Mouse (Mus musculus): ENCODE data around the gene Gabrg3.

The Gabrg3 gene

DNA sequence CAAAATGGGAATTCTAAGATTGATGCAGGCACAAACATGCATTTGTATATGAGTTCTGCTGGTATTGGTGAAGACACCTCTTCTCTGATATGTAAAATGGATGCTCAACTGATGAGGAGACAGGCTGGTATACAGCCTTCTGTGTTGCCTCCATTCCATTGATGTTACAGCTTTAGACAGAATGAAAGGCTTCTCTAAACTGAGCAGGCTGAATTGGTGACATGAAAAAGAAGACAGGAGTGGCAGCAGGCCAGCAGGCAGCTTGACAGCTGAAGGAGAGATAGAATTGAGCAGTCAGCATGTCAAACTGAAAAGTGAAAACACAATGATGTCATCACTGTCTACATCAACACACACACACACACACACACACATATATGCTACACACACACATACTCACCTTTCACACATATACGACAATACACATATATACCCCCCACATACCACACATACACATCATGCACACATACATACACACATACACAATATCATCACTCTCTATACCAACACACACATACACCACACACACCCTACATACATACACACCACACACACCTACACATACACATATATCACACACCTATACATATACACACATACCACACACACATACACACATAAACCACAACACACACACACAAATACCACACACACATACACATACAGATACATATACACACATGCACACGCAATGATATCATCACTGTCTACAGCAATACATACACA, 315.4 kb downstream of the Gabrg3 start:
- no peak for DNase-seq (ENCODE audit: low read depth, low spot score)

DNA sequence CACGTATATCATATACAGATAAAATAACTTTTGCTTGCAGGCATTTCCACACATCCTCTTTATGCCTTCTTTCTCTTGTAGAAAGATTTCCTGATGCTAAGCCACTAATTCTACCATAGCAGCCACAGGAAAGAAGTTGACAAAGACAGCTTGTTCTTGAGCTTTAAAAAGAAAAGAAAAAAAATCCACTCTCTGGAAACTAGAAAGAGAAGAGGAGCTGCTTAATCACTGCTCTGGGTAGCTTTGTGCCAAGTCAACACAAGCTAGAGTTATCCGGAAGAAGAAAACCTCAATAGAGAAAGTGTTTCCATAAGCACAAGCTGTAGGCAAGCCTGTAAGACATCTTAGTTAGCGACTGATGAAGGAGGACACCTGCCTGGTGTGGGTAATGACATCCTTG, 321.6 kb downstream of the Gabrg3 start:
- DNase-seq (ENCODE audit: low read depth, low spot score) = no peak

DNA sequence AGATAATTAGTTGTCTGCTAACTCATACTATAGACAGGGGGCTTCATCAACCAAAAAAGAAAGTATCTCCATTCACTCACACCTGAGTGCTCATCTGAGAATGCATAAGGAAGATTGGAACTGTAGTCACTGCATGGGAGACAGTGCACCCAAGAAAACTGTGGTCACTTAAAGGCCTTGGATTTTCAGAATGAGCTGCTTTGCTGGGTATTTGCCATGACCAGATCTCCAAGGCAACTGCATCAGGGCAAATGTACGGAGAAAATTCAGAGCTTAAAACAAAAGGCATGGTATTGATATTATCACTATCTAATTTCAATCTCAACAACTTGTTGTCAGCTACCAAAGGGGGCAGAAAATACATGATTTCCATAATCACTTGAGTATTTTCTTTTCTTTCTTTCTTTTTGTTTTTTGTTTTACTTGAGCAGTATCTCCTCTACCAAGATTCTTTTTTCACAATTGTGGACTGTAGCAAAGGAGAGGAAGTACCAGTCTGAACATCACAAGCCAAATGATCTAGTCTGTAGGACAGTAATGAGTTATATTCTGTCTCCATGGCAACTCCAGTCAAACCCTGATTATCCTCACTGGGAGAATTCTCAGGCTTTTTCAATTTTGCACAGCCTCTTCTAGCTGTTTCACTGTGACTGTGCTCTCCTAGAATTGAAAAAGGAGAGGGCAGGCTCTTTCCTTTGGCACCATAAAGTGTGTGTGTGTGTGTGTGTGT, 335.9 kb downstream of the Gabrg3 start:
- DNase-seq (ENCODE audit: low read depth, low spot score) = no peak

DNA sequence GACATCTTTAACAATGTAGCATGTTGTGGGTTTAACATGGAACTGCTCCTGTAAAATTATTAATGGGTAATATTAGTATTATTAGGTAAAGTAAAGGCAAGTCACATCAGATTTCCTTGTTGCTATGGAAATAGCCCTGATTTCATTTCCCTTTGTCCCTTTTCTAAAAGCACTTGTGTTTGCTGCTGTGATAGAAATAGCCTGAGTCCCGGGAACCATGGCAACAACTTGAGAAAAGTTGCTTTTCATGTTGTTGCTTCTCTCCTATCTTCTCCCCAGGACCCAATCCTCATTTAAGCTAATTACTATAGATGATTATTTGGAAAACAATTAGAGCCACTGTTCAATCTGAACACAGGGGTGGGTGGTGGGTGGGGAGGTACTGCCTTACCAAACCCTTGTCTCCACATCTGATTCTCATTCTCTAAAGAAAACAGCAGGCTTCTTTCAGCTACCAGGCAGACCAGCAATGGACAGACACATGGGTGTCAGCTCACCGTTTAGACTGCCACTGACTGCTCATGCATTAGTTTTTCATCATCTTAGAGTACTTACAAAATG, 349.0 kb downstream of the Gabrg3 start:
- no peak for DNase-seq (ENCODE audit: low read depth, low spot score)

DNA sequence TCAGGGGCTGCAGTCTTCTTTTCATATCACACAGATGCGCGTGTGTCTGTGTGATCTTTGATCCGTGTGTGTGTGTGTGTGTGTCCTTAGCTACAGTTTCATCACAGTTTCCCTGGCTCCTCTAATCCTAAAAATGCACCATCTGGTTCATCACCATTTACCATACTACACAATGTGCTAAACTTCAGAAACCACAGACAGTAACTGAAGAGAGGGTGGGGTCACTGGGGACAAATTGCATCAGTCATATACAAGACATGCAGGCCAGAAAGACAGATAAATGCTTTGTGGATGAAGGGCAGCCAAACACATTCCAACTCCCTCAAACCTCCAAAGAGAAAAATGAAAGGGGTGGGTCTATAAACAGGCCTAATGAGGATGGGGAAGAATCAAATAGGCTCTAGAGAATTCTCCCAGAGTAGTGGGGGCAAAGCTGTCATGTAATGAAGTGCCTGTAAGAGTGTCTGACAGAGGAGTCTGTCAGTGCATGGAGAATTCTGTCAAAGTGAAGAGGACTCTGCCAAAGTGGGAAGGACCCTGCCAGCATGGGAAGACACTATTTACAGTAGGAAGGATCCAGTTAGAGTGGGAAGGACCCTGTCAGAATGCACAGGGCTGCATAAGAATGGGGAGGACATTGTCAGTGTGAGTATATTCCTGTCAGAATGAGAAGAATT, 386.3 kb downstream of the Gabrg3 start:
- DNase-seq (ENCODE audit: low read depth, low spot score) = no peak

DNA sequence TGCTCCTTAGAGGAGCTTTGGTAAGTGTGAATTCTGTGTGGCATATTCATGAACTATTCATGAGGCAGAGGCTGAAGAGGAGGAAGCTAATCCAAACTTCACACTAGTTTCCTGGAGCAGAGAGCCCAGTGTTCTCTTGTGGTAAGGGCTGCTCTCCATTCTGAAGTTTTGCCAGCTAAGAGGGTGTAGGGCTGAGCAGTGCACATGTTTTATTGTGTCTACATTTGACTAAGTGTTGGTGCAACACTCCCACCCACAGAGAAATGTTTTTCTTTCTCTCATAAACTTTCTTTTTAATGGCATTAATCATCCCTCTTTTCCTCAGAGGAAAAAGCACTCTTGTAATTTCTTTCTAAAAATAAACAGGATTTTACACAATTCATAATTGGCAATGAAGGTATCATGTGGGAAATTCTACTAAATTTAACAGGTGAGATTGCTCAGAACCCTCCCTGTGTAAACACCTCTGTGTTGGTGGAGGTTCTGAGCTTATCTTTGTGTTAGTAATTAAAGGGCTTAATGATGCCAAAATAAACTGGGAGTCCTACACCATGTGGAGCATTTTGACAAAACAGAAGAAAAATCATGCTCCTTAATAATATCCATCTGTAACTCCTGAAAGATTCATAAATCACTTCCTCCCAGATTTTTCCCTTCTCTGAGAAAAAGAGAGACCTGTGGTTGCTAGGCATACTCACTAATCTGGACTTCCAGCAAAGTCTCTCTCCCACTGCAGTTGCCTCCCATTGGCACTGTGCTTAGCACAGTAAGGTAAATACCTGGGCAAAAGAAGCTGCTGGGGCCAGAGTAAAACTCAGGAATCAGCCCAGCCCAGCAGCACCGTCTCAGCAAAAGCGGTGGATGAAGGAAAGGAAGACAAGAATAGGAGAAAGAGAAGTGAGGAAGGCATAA, 389.0 kb downstream of the Gabrg3 start:
- no peak for DNase-seq (ENCODE audit: low read depth, low spot score)

DNA sequence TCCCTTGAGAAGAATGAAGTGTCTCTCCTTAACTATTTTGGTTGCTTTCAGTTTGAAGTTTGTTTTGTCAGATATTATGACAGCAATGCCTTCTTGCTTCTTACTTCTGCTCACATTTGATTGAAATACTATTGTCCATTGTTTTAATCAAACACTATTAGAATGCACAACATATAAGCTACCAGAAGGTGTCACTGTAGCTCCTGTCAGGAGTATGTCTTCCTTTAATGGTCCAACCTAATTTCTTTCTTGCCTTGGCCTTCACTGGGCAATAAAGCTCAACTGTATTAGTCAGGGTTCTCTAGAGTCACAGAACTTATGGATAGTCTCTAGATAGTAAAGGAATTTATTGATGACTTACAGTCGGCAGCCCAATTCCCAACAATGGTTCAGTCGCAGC, 440.6 kb downstream of the Gabrg3 start:
- DNase-seq (ENCODE audit: low read depth, low spot score) = peak; percentile 37

DNA sequence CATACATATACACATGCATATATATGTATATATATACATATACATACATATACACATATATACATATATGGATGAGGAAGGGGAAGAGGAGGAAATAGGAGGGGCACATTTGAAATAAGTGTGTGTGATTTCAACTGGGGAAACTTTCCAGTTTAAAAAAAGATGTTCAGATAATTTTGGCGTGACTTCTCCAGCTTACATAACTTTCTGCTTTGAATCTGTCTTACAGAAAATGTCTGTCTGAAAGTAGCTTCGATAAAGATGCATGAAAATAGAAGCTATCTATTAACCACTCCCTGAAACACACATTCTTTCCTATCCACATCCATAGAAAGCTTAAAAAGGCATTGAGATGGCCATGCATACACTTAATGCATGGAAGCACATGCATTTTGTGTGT, 445.4 kb downstream of the Gabrg3 start:
- no peak for DNase-seq (ENCODE audit: low read depth, low spot score)

DNA sequence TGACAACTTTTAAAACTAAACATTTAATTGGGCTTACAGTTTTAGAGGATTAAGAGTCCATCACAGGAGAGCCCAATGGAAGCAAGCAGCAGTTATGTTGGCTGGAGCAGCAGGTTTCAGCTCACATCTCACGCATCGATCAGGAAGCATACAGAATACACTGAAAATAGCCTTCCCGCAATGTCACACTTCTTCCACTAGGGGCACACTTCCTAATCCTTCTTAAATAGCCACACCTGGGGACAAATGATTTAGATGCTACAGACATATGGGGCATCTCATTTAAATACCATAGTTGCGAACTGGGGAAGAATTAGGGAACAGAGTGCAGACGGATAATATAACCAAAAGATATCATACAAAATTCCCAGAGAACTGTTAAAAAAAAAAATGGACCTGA, 449.0 kb downstream of the Gabrg3 start:
- peak; percentile 39 for DNase-seq (ENCODE audit: low read depth, low spot score)

DNA sequence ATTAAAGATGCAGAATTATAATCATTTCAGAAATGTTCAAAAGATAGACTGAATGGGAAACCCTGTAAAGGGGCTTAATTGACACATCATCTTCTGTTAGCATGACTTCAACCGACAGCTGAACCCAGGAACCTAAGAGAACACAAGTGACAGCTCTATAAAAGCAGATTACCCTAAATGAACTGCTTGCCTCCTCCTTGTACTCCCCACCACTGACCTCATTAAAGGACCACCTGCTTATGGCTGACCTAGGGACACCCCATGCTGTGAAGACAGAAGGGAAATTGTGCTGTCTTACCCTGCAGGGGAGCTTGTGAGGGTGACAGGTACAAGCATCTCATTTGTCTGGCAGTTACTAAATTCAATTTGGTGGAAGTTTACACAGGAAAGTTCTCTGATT, 467.5 kb downstream of the Gabrg3 start:
- DNase-seq (ENCODE audit: low read depth, low spot score) = no peak

DNA sequence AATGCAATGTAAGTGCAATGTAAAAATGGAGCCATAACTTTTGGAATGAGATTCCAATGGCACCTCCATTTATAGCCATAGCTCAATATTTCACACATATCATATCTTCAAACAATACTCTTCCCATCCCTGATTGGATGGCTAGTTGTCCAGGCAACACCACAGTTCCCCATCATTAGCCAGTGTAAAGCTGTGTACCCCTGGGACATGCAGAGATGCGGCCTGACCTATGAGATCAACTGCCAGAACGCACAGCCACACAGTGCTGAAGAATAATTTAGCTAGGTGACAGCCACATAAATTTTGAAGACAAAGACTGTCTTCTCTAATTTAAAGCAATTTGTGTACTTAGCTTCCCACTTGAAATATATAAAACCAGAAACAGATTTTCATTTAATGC, 472.1 kb downstream of the Gabrg3 start:
- DNase-seq (ENCODE audit: low read depth, low spot score) = no peak

DNA sequence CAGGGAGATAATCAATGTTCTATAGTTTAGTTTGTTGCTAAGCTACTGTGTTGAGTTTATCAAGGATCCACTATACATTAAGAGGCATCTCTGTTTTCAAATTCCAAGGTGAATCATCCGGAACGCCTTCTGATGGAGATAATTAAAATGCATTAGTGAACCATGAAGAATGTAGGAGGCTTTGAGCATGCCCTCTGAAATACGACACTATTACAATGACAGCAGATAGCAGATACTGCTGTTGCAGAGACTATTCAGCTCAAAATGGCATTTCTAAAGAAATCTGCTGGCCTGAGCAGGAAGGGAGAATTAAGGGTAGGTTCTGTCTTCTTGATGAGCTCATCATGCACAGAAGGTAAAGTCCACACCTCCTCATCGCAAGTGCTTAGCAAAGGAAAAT, 487.2 kb downstream of the Gabrg3 start:
- no peak for DNase-seq (ENCODE audit: low read depth, low spot score)

DNA sequence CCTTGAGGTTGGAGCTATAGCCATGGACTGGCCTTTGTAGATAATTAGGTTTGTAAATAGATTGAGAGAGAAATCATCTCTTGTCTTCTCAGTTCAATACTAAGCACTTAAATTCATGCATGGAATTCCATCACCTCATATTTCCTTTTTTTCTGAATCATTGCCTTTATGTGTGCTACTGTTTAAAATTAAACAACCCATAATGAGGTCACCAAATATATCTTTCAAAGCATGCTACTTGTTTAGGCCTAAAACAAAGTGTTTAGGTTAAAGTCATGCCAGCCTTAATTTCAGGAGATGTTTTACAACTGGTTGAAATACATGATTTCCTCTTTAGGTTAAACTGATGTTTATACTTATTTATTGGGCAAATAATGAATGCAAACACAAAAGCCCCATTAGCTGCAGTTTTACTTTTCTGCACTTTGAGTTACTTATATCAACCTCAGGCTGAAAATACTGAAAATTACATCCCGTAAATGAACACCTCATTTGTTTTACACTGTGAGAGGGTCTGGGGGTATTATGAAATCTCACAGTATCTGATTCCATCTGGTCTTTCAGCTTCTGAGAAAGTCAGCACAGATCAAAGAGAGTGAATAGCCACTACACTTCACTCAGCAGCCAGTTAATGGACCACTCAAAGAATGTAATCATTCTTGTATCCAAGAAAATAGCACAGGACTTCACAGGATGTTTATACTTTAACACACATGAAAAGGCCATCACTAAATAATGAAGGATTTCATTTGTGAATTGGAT, 519.5 kb downstream of the Gabrg3 start:
- DNase-seq (ENCODE audit: low read depth, low spot score) = no peak

DNA sequence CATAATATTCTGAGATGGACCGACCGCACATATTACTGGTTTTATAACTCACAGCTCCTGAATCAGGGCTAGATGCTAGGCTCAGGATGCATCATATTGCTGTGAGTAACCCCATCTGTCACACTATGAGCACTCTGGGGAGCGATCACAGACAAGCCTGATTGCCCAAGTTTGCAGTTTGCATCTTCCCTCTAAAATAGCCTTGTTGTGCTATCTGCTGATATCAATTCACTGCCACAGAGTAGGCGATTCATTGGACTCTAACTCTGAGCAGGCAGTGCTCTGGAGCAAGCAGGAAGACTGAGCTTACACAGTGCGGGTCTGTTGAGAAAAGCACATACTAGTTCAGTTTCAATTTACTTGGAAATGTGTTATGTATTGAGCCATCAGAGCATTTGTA, 543.4 kb downstream of the Gabrg3 start:
- no peak for DNase-seq (ENCODE audit: low read depth, low spot score)

DNA sequence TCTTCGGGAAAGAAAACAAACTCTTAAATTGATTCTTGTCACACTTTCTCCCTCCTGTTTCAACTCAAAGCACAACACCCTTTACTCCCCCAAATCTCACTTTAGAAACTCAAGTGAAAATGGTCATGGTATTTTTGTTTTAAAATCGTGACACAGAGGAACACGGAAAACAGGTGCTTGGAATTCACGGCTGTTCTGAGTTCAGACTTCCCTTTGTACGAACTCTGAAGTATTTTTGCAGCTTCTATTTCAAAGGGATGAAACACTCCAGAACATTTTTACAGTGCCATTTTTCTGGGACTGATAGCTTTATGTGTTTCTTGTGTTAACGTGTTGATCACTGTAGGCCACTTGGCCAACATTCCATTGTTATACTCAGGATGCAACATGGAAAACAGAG, 561.5 kb downstream of the Gabrg3 start:
- no peak for DNase-seq (ENCODE audit: low read depth, low spot score)

DNA sequence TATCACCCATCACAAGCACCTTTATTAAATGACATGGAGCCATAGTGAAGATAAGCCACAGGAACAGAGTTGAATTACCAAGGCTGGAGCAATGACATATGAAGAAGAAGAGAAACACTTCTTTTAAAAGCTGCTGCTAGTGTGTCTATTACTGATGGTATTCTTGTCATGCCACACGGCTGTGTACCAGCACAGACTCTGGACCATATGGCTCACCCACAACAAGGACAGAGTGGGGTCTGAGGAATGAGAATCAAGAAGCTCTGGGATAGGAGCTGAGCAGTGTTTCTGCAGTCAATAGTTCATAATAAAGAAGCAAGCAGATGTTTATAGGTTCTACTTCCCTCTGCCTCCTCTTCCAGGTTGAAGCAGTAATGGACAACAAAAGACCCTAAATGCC, 585.1 kb downstream of the Gabrg3 start:
- no peak for DNase-seq (ENCODE audit: low read depth, low spot score)

DNA sequence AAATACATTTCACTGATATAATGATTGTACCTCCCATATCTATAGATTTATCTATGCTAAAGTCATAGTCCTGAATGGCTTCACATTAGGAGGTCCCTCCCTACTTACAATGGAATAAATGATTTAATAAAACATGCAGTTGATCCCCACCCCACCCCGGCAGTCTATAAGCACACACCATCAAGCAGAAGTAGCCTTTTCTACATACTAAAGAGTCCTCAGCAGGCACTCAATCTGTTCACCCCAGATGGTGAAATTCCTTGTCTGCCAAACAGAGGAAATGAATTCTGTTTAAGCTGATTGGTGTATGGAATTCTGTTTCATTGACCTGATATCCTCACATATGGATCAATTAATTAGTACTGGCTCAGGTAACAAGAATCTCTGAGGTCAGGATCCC, 607.9 kb downstream of the Gabrg3 start:
- DNase-seq (ENCODE audit: low read depth, low spot score) = no peak

DNA sequence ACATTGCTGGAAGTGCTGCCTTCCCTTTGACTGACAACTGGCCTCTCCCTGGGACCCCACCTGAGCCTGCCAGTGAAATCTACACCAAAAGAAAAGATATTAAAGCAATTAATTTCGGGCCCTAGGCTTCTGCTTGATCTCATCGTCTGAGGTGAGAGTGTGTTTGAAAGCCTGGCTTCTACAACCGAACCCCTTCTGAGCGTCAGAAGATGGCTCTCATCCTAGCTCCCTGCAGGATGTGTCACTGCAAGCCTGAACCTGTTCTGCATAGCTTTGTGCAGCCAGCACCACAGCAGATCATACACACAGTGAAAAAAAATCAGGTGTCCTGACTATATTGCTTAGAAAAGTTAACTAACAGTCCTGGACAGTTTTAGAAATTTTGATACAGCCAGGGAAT, 618.8 kb downstream of the Gabrg3 start:
- no peak for DNase-seq (ENCODE audit: low read depth, low spot score)

DNA sequence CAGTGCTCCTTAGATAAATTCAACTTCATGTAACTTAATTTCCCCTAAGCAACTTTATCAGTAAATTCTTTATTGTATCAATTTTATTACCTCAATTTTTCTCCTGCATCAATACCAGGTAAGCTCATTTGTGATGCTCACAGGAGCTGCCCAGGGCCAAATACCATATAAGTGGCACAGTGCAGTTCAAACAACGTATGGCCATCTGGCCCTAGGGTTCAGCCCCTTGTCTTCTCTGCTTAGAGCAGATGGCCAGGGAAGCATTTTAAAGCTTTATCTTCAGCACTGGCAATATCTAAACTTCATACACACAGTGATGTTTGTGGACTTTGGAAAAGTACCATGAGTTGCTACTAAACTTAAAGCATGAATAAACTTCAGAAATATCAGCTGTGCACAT, 619.2 kb downstream of the Gabrg3 start:
- no peak for DNase-seq (ENCODE audit: low read depth, low spot score)

DNA sequence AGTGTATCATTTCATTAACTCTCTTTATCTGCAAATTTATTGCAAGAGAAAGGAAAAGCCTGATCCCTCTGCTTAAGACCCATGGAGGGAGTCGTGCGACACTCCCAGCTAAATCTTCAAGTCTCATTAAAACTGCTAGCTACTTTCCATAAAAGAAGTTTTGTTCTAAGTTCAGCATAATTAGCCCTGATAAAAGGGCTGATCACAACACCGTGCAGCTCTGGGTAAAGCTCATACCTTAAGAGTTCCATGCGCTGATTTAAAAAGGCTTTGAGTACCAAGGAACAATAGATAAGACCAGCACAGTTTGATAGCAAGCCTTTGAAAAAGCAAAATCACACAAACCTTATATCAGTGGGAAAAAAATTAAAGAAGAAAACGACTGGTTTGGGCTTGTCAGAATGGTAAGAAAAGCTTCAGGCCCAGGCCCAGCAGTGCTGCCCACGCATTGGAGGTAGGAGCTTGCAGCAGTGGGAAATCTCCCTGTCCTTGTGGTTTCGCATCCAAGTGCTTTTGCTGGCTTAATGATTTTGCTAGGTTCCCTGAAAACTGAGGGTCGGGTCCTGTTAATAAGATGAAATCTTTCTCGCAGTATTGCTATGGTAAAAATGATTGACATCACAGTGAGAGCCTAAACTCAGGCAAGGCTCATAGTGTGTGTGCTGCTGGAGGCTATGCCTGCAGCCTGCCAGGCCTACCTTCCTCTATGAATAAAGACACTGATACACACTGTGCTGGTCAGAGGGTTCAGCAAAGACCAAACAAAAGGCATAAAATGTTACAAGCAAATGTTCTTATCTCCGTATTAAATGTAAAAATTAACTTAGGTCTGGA, 621.2 kb downstream of the Gabrg3 start:
- no peak for DNase-seq (ENCODE audit: low read depth, low spot score)
